Mouse (Mus musculus) liver, adult 2 months (tissue): ENCODE measurements around the gene Zbtb4. TPM values are rescaled to one million over a fixed set of nuclear protein-coding genes. Genes with fewer than 3 reads are reported as not detected.
A peak's percentile ranks its signal among the peaks of the same experiment; 100 is the strongest.
"Not testable (repeated sequence)": the region's sequence is repeated elsewhere in the genome, so short reads cannot be mapped to it uniquely, and the experiment has no call there.

ENCODE experiments used
- DNase-seq: peaks from one replicate; pipeline ENCODE4 v3.0.0-alpha.2; 2011; ENCODE audit warnings: low read depth, low spot score; ENCODE audit errors: extremely low read depth
- H3K27ac ChIP-seq: fragments of 200-500 bp; replicated peaks from 2 replicates; pipeline ENCODE4 v1.5.1; 2012; ENCODE audit warnings: low read depth, mild to moderate bottlenecking, control low read depth, inconsistent platforms, low read length; ENCODE audit not compliant: insufficient read depth
- H3K27me3 ChIP-seq: fragments of 200-500 bp; 2 replicates; pipeline ENCODE4 v1.6.1; 2012; ENCODE audit warnings: mild to moderate bottlenecking, moderate library complexity, low read length, inconsistent platforms; ENCODE audit not compliant: control insufficient read depth, insufficient read depth
- H3K36me3 ChIP-seq: fragments of 200-500 bp; 2 replicates; pipeline ENCODE4 v1.6.1; 2012; ENCODE audit warnings: low read length, inconsistent platforms; ENCODE audit not compliant: control insufficient read depth, insufficient read depth
- H3K4me1 ChIP-seq: fragments of 200-500 bp; 2 replicates; pipeline ENCODE4 v1.6.1; 2011; ENCODE audit warnings: low read length; ENCODE audit not compliant: control insufficient read depth, insufficient read depth
- H3K4me3 ChIP-seq: fragments of 200-500 bp; 2 replicates; pipeline ENCODE4 v1.5.1; 2011; ENCODE audit warnings: low read depth, mild to moderate bottlenecking, control low read depth, low read length, moderate library complexity; ENCODE audit not compliant: insufficient read depth
- H3K79me2 ChIP-seq: fragments of 200-500 bp; 2 replicates; pipeline ENCODE4 v1.6.1; 2012; ENCODE audit warnings: inconsistent platforms, mild to moderate bottlenecking, low read length, moderate library complexity; ENCODE audit not compliant: control insufficient read depth, insufficient read depth
- H3K9ac ChIP-seq: fragments of 200-500 bp; 2 replicates; pipeline ENCODE4 v1.6.1; 2012; ENCODE audit warnings: low read depth, mild to moderate bottlenecking, control low read depth, inconsistent platforms, low read length
- CTCF ChIP-seq: fragments of 200-500 bp; IDR thresholded peaks from 2 replicates; pipeline ENCODE4 v1.5.1; 2011; ENCODE audit warnings: low read depth, low read length, control low read depth
- POLR2A ChIP-seq: fragments of 200-500 bp; IDR thresholded peaks from 2 replicates; pipeline ENCODE4 v1.6.1; 2011; ENCODE audit warnings: low read length, control low read depth; ENCODE audit not compliant: insufficient read depth; ENCODE audit errors: extremely low read depth
- WGBS: fragments of 180-500 bp; shearing (Covaris S2); methylation state at CpG from one replicate; pipeline ENCODE4 v1.1.7; 2018; 5-methylcytosine and 5-hydroxymethylcytosine counted together
- polyA plus RNA-seq: library from polyadenylated mRNA; depleted of rRNA; stranded (reverse); fragments of >200 nt; gene quantifications from 2 replicates; pipeline ENCODE4 v1.2.3, GENCODE M21; 2012
- total RNA-seq: library from RNA; depleted of rRNA; stranded (reverse); fragments of >200 nt; gene quantifications from 2 replicates; pipeline ENCODE4 v1.2.3, GENCODE M21; 2014

Gene Zbtb4
- total and polyA plus RNA-seq, 2 experiments, result 2.6 to 9.7 TPM

DNA sequence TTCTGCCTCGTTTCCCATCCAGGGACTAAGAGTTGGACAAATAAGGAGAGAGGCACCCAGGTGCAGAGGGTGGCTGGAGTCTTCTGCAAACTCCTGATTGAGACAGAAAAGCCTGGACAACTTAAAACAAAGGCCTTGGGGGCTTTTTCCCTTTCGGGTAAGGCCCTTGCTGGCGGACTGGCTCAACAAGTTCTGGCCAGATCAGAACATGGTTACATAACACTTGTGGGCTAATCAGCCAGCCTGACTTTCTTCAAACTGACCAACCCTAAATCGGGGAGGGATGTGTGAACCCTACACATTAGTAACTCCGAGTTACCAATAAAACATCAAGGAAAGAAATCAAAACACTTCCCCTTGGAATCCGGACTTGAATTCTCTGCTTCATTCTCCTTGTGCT is 44.9 kb upstream of the Zbtb4 start:
- WGBS, result 74% methylated on average over 6 of the region's 6 CpGs
- Histone ChIP-seq H3K4me1 (no peaks in the 10 kb centered on the region), H3K27ac (no peak overlapping the region), H3K27me3 (no peaks in the 10 kb centered on the region), H3K36me3 (no peaks in the 10 kb centered on the region), H3K79me2 (no peaks in the 10 kb centered on the region), H3K9ac (no peak overlapping the region), H3K4me3 (no peak overlapping the region)
- no peak for TF ChIP-seq CTCF
- TF ChIP-seq POLR2A, result no peak
- DNase-seq, result no peak

DNA sequence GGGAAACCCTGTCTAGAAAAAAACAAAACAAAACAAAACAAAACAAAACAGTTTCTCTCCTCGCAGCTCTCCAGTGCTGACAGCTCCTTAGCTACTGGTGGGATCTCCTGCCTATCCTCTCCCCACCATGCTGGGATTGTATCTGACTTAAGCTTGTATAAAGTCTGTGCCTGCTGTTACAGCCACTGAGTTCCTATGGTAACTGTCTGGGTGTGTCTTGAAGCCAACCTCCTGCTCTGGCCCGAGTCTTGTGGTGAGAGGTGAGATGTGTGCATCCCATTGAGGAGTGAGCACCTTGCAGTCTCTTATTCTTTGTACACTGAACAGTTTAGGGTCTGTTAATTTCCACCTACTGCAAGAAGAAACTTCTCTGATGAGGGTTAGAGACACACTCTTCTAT is 42.6 kb upstream of the Zbtb4 start:
- Histone ChIP-seq H3K36me3 (no peaks in the 10 kb centered on the region), H3K4me1 (no peaks in the 10 kb centered on the region), H3K27me3 (no peaks in the 10 kb centered on the region), H3K9ac (no peak overlapping the region), H3K79me2 (no peaks in the 10 kb centered on the region), H3K27ac (no peak overlapping the region), H3K4me3 (no peak overlapping the region)
- TF ChIP-seq CTCF, result no peak
- TF ChIP-seq POLR2A, result no peak
- DNase-seq, result no peak
- WGBS, result 63% methylated on average over 2 of the region's 2 CpGs

DNA sequence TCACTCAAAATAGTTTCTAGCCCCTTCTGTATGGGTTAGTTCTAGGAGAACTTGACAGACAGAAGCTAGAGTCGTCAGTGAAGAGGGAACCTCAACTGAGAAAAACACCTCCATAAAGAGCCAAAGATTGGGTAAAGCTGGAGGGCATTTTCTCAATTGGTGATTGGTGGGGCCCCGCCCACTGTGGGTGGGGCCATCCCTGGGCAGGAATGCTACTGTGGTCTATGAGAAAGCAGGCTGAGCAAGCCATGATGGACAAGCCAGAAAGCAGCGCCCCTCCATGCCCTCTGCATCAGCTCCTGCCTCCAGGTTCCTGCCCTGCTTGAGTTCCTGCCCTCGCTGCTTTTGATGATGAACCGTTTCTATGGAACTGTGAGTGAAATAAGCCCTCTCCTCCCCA is 39.8 kb upstream of the Zbtb4 start:
- Histone ChIP-seq H3K4me1 (no peaks in the 10 kb centered on the region), H3K9ac (no peak overlapping the region), H3K27me3 (no peaks in the 10 kb centered on the region), H3K79me2 (no peaks in the 10 kb centered on the region), H3K27ac (no peak overlapping the region), H3K4me3 (no peak overlapping the region), H3K36me3 (no peaks in the 10 kb centered on the region)
- DNase-seq, result no peak
- WGBS, result 54% methylated on average over 5 of the region's 5 CpGs
- no peak for TF ChIP-seq CTCF
- no peak for TF ChIP-seq POLR2A

DNA sequence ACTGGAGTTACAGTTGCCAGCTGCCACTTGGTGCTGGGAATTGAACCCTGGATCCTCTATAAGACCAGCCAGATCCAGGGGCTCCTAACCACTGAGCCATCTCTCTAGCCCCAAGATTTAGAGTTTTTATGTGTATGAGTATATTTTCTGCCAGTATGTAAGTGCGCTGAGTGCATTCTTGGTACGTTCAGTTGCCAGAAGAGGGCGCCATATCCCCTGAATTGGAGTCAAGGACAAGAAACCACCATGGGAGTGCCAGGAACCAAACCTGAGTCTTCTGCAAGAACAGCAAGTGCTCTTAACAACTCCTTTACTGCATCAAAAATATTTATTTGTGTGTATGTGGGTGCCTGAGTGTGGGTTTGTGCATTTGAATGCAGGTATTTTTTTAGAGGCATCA is 36.6 kb upstream of the Zbtb4 start:
- no peak overlapping the region for H3K4me3 ChIP-seq
- TF ChIP-seq POLR2A (no peak), CTCF (peak; percentile 68)
- H3K27ac ChIP-seq, result no peak overlapping the region
- WGBS, result 51% methylated on average over 3 of the region's 3 CpGs
- DNase-seq, result peak; percentile 73
- H3K79me2 ChIP-seq, result no peaks in the 10 kb centered on the region
- no peaks in the 10 kb centered on the region for H3K27me3 ChIP-seq
- peaks cover 3% of the 10 kb centered on the region; the same call in 1 of the 2 replicates for H3K36me3 ChIP-seq
- H3K9ac ChIP-seq, result no peak overlapping the region
- H3K4me1 ChIP-seq, result no peaks in the 10 kb centered on the region

DNA sequence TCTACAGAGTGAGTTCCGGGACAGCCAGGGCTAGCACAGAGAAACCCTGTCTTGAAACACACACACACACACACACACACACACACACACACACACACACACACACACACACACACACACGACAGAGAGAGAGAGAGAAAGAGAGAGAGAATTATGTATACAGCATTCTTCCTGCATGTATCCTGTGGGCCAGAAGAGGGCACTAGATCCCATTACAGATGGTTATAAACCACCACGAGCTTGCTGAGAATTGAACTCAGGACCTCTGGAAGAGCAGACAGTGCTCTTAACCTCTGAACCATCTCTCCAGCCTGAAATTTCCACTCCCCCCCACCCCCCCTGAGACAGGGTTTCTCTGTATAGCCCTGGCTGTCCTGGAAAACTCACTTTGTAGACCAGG is 34.3 kb upstream of the Zbtb4 start:
- 0 out of 2 replicates have a peak, but pooled peaks have one; percentile 9 for TF ChIP-seq CTCF
- H3K27ac ChIP-seq, DNase-seq, H3K79me2 ChIP-seq, H3K4me1 ChIP-seq, H3K4me3 ChIP-seq, H3K27me3 ChIP-seq, H3K9ac ChIP-seq: not testable (repeated sequence)
- 84% methylated on average over 2 of the region's 3 CpGs for WGBS
- peaks cover 24% of the 10 kb centered on the region for H3K36me3 ChIP-seq

DNA sequence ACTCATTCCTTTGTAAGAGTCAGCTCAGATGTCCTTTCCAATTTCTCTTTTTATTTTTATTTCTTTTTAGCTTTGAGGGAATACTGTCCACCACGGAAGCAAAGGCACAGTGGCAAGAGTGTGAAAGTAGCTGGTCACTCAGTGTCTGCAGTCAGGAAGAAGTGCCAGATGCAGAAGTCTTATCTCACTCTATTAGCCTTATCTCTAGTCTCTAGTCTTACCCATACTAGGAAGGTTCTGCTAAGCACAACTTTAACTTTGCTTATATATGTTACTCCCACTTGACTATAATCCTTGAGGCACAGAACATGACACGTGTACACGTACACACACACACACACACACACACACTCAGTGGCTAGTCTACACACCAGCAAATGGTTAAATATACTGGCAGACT is 14.1 kb upstream of the Zbtb4 start:
- WGBS, result 65% methylated on average over 3 of the region's 3 CpGs
- peaks cover 19% of the 10 kb centered on the region for H3K4me1 ChIP-seq
- DNase-seq, result no peak
- H3K9ac ChIP-seq, result no peak overlapping the region
- H3K27me3 ChIP-seq, result no peaks in the 10 kb centered on the region
- no peak overlapping the region for H3K27ac ChIP-seq
- no peak overlapping the region for H3K4me3 ChIP-seq
- peaks cover 29% of the 10 kb centered on the region; the same call in 1 of the 2 replicates for H3K79me2 ChIP-seq
- peaks cover 14% of the 10 kb centered on the region for H3K36me3 ChIP-seq
- TF ChIP-seq CTCF, result no peak
- TF ChIP-seq POLR2A, result no peak
